Mouse (Mus musculus) embryonic facial prominence, embryonic 12.5 days (tissue): ENCODE measurements around the gene Tbxas1. TPM values are rescaled to one million over a fixed set of nuclear protein-coding genes. Genes with fewer than 3 reads are reported as not detected.

ENCODE experiments used
- ATAC-seq: fragments of 200-750 bp; cut with Nextera tagmentation; 2 replicates; pipeline ENCODE4 v1.8.0; 2017; ENCODE audit not compliant: insufficient number of reproducible peaks, insufficient read depth, low FRiP score, low TSS enrichment
- H3K27ac ChIP-seq: fragments of 300-500 bp; sonication (generic); 2 replicates; pipeline ENCODE4 v1.5.1; 2016; ENCODE audit warnings: mild to moderate bottlenecking
- H3K27me3 ChIP-seq: fragments of 300-500 bp; sonication (generic); 2 replicates; pipeline ENCODE4 v1.6.1; 2016; ENCODE audit warnings: mild to moderate bottlenecking, moderate library complexity
- H3K36me3 ChIP-seq: fragments of 300-500 bp; sonication (generic); 2 replicates; pipeline ENCODE4 v1.6.1; 2016; ENCODE audit warnings: mild to moderate bottlenecking
- H3K4me1 ChIP-seq: fragments of 300-500 bp; sonication (generic); 2 replicates; pipeline ENCODE4 v1.6.1; 2016
- H3K4me2 ChIP-seq: fragments of 300-500 bp; sonication (generic); replicated peaks from 2 replicates; pipeline ENCODE4 v1.6.1; 2016; ENCODE audit warnings: mild to moderate bottlenecking, moderate library complexity
- H3K4me3 ChIP-seq: fragments of 300-500 bp; sonication (generic); 2 replicates; pipeline ENCODE4 v1.5.1; 2016; ENCODE audit warnings: mild to moderate bottlenecking
- H3K9ac ChIP-seq: fragments of 300-500 bp; sonication (generic); 2 replicates; pipeline ENCODE4 v1.6.1; 2016; ENCODE audit warnings: mild to moderate bottlenecking, moderate library complexity
- H3K9me3 ChIP-seq: fragments of 300-500 bp; sonication (generic); 2 replicates; pipeline ENCODE4 v1.6.1; 2016; ENCODE audit warnings: mild to moderate bottlenecking, moderate library complexity
- WGBS: fragments of 180-500 bp; shearing (Covaris S2); methylation state at CpG from one replicate; pipeline ENCODE4 v1.1.7; 2016; 5-methylcytosine and 5-hydroxymethylcytosine counted together
- polyA plus RNA-seq: library from polyadenylated mRNA; unstranded; fragments of >200 nt; fragmentation: Nextera tagmentation; extraction: Ambion mirVana; gene quantifications from 2 replicates; pipeline ENCODE4 v1.2.1, GENCODE M21; 2016

Tbxas1 gene
- polyA plus RNA-seq, 1 experiment from 2014 or later = 1.4 TPM

- whole genome bisulfite sequencing = 70% methylated on average over 5 of the region's 5 CpGs
Measured at GRCm38 (mm10) chr6:38949683-38950161, 74.5 kb downstream of the Tbxas1 start.

GRCm38 (mm10) chr6:38950341-38950740 is 75.1 kb downstream of the Tbxas1 start:
- 69% methylated on average over 4 of the region's 4 CpGs for WGBS
- Histone ChIP-seq H3K4me2 (no peak overlapping the region), H3K36me3 (no peaks in the 10 kb centered on the region), H3K4me1 (0 out of 2 replicates have a peak, but pooled peaks cover 3% of the 10 kb centered on the region), H3K27ac (no peak overlapping the region), H3K9me3 (no peaks in the 10 kb centered on the region), H3K4me3 (no peak overlapping the region), H3K9ac (no peak overlapping the region), H3K27me3 (no peaks in the 10 kb centered on the region)
- no peak for ATAC-seq

More at GRCm38 (mm10) chr6:38949683-38950161, 74.5 kb downstream of the Tbxas1 start:
- Histone ChIP-seq H3K27ac (no peak overlapping the region), H3K4me1 (0 out of 2 replicates have a peak, but pooled peaks cover 3% of the 10 kb centered on the region), H3K9ac (no peak overlapping the region), H3K4me2 (no peak overlapping the region), H3K4me3 (no peak overlapping the region), H3K9me3 (no peaks in the 10 kb centered on the region), H3K36me3 (no peaks in the 10 kb centered on the region), H3K27me3 (no peaks in the 10 kb centered on the region)
- ATAC-seq = no peak

GRCm38 (mm10) chr6:38950838-38951237 is 75.6 kb downstream of the Tbxas1 start:
- no peaks in the 10 kb centered on the region for H3K27me3 ChIP-seq
- WGBS = 74% methylated on average over 3 of the region's 3 CpGs
- no peak overlapping the region for H3K9ac ChIP-seq

GRCm38 (mm10) chr6:38956641-38957040 is 81.4 kb downstream of the Tbxas1 start:
- Histone ChIP-seq H3K4me3 (no peak overlapping the region), H3K27me3 (no peaks in the 10 kb centered on the region), H3K9ac (no peak overlapping the region), H3K9me3 (no peaks in the 10 kb centered on the region), H3K27ac (no peak overlapping the region), H3K36me3 (no peaks in the 10 kb centered on the region), H3K4me2 (no peak overlapping the region), H3K4me1 (no peaks in the 10 kb centered on the region)
- 58% methylated on average over 2 of the region's 2 CpGs for WGBS
- ATAC-seq = no peak

More at GRCm38 (mm10) chr6:38950838-38951237, 75.6 kb downstream of the Tbxas1 start:
- no peak for ATAC-seq
- H3K27ac ChIP-seq = no peak overlapping the region
- no peaks in the 10 kb centered on the region for H3K36me3 ChIP-seq
- H3K4me3 ChIP-seq = no peak overlapping the region
- H3K4me1 ChIP-seq = 0 out of 2 replicates have a peak, but pooled peaks cover 3% of the 10 kb centered on the region
- H3K9me3 ChIP-seq = no peaks in the 10 kb centered on the region
- no peak overlapping the region for H3K4me2 ChIP-seq

GRCm38 (mm10) chr6:38957246-38957645 is 82.0 kb downstream of the Tbxas1 start:
- no peak for ATAC-seq
- H3K9ac ChIP-seq = no peak overlapping the region
- H3K4me2 ChIP-seq = no peak overlapping the region
- H3K4me3 ChIP-seq = no peak overlapping the region
- WGBS = 88% methylated on average over 5 of the region's 5 CpGs
- H3K27me3 ChIP-seq = no peaks in the 10 kb centered on the region
- H3K4me1 ChIP-seq = no peaks in the 10 kb centered on the region
- H3K27ac ChIP-seq = no peak overlapping the region
- no peaks in the 10 kb centered on the region for H3K9me3 ChIP-seq
- no peaks in the 10 kb centered on the region for H3K36me3 ChIP-seq

GRCm38 (mm10) chr6:38959502-38959901 is 84.3 kb downstream of the Tbxas1 start:
- Histone ChIP-seq H3K4me2 (no peak overlapping the region), H3K36me3 (no peaks in the 10 kb centered on the region), H3K4me1 (no peaks in the 10 kb centered on the region), H3K9me3 (no peaks in the 10 kb centered on the region), H3K27ac (no peak overlapping the region), H3K27me3 (no peaks in the 10 kb centered on the region), H3K9ac (no peak overlapping the region), H3K4me3 (no peak overlapping the region)
- no peak for ATAC-seq
- 90% methylated on average over 9 of the region's 9 CpGs for WGBS

GRCm38 (mm10) chr6:38960367-38960766 is 85.2 kb downstream of the Tbxas1 start:
- Histone ChIP-seq H3K9me3 (no peaks in the 10 kb centered on the region), H3K4me3 (no peak overlapping the region), H3K27ac (no peak overlapping the region), H3K27me3 (no peaks in the 10 kb centered on the region), H3K4me2 (no peak overlapping the region), H3K4me1 (no peaks in the 10 kb centered on the region), H3K9ac (no peak overlapping the region), H3K36me3 (no peaks in the 10 kb centered on the region)
- ATAC-seq = no peak
- 77% methylated on average over 3 of the region's 3 CpGs for WGBS

- H3K27ac ChIP-seq = no peak overlapping the region
- 69% methylated on average over 12 of the region's 12 CpGs for WGBS
- H3K9ac ChIP-seq = no peak overlapping the region
- no peak overlapping the region for H3K4me3 ChIP-seq
- no peak for ATAC-seq
- no peaks in the 10 kb centered on the region for H3K27me3 ChIP-seq
- H3K36me3 ChIP-seq = no peaks in the 10 kb centered on the region
- no peak overlapping the region for H3K4me2 ChIP-seq
- H3K4me1 ChIP-seq = no peaks in the 10 kb centered on the region
- H3K9me3 ChIP-seq = no peaks in the 10 kb centered on the region
Measured at GRCm38 (mm10) chr6:38960791-38961426, 85.7 kb downstream of the Tbxas1 start.

GRCm38 (mm10) chr6:38961427-38962033 is 86.3 kb downstream of the Tbxas1 start:
- H3K4me2 ChIP-seq = no peak overlapping the region
- H3K9me3 ChIP-seq = no peaks in the 10 kb centered on the region
- no peaks in the 10 kb centered on the region for H3K4me1 ChIP-seq
- H3K27ac ChIP-seq = no peak overlapping the region
- no peak overlapping the region for H3K9ac ChIP-seq
- no peaks in the 10 kb centered on the region for H3K27me3 ChIP-seq
- ATAC-seq = no peak
- H3K4me3 ChIP-seq = no peak overlapping the region
- 56% methylated on average over 8 of the region's 8 CpGs for WGBS
- no peaks in the 10 kb centered on the region for H3K36me3 ChIP-seq

GRCm38 (mm10) chr6:38966839-38967238 is 91.6 kb downstream of the Tbxas1 start:
- no peak for ATAC-seq
- no peaks in the 10 kb centered on the region for H3K9me3 ChIP-seq
- H3K27ac ChIP-seq = no peak overlapping the region
- no peak overlapping the region for H3K4me3 ChIP-seq
- 92% methylated on average over 5 of the region's 5 CpGs for WGBS
- no peak overlapping the region for H3K9ac ChIP-seq
- H3K4me1 ChIP-seq = no peaks in the 10 kb centered on the region
- no peaks in the 10 kb centered on the region for H3K36me3 ChIP-seq
- H3K4me2 ChIP-seq = no peak overlapping the region
- H3K27me3 ChIP-seq = no peaks in the 10 kb centered on the region

- H3K36me3 ChIP-seq = no peaks in the 10 kb centered on the region
- WGBS = 77% methylated on average over 6 of the region's 6 CpGs
- H3K4me3 ChIP-seq = no peak overlapping the region
- no peak overlapping the region for H3K9ac ChIP-seq
- H3K4me1 ChIP-seq = no peaks in the 10 kb centered on the region
- no peaks in the 10 kb centered on the region for H3K27me3 ChIP-seq
- no peak overlapping the region for H3K4me2 ChIP-seq
- no peak for ATAC-seq
- no peak overlapping the region for H3K27ac ChIP-seq
- H3K9me3 ChIP-seq = no peaks in the 10 kb centered on the region
Measured at GRCm38 (mm10) chr6:38967288-38967687, 92.1 kb downstream of the Tbxas1 start.

GRCm38 (mm10) chr6:38967988-38968387 is 92.8 kb downstream of the Tbxas1 start:
- no peak overlapping the region for H3K27ac ChIP-seq
- no peaks in the 10 kb centered on the region for H3K9me3 ChIP-seq
- WGBS = 88% methylated on average over 5 of the region's 5 CpGs
- no peaks in the 10 kb centered on the region for H3K27me3 ChIP-seq
- no peak overlapping the region for H3K4me2 ChIP-seq
- ATAC-seq = no peak
- no peaks in the 10 kb centered on the region for H3K36me3 ChIP-seq
- no peaks in the 10 kb centered on the region for H3K4me1 ChIP-seq
- H3K4me3 ChIP-seq = no peak overlapping the region
- no peak overlapping the region for H3K9ac ChIP-seq
